Mouse (Mus musculus): ENCODE results near the gene Cd5. TPM values are rescaled to one million over a fixed set of nuclear protein-coding genes. Genes with fewer than 3 reads are reported as not detected.
A peak's percentile ranks its signal among the peaks of the same experiment; 100 is the strongest.

Cd5 gene
- polyA plus RNA-seq, 1 experiment from 2014 or later, result 0.25 TPM

GRCm38 (mm10) chr19:10774141-10774540, 35.3 kb upstream of the Cd5 start:
- no peaks in the 10 kb centered on the region for H3K36me3 ChIP-seq (ENCODE audit: control insufficient read depth, insufficient read depth, low read length)
- DNase-seq, result no peak
- ATAC-seq (ENCODE audit: low FRiP score, low TSS enrichment), result no peak
- no peak overlapping the region for H3K4me3 ChIP-seq (replicated peaks; ENCODE audit: low read depth, low read length)
- no peaks in the 10 kb centered on the region for H3K27me3 ChIP-seq (ENCODE audit: control insufficient read depth, insufficient read depth, low read length)
- no peak overlapping the region for H3K27ac ChIP-seq (replicated peaks; ENCODE audit: low read depth, low read length)
- no peaks in the 10 kb centered on the region for H3K9me3 ChIP-seq (ENCODE audit: control insufficient read depth, low read length)
- 95% methylated on average over 6 of the region's 6 CpGs for WGBS
- H3K4me2 ChIP-seq (ENCODE audit: low read length), result no peak overlapping the region
- no peak overlapping the region for H3K9ac ChIP-seq (replicated peaks; ENCODE audit: low read length)
- no peaks in the 10 kb centered on the region for H3K4me1 ChIP-seq (ENCODE audit: control insufficient read depth, insufficient read depth, low read length)

- 79% methylated on average over 7 of the region's 7 CpGs for WGBS
- DNase-seq (no peak), ATAC-seq (ENCODE audit: low FRiP score, low TSS enrichment) (no peak)
These were observed 34.6 kb upstream of the Cd5 start for GRCm38 (mm10) chr19:10773384-10773783.

GRCm38 (mm10) chr19:10772866-10773265, 34.1 kb upstream of the Cd5 start:
- no peak overlapping the region for H3K4me2 ChIP-seq (ENCODE audit: low read length)
- H3K27ac ChIP-seq (replicated peaks; ENCODE audit: low read depth, low read length), result no peak overlapping the region
- H3K4me1 ChIP-seq (ENCODE audit: control insufficient read depth, insufficient read depth, low read length), result peaks cover 5% of the 10 kb centered on the region
- H3K9ac ChIP-seq (replicated peaks; ENCODE audit: low read length), result no peak overlapping the region
- no peaks in the 10 kb centered on the region for H3K36me3 ChIP-seq (ENCODE audit: control insufficient read depth, insufficient read depth, low read length)
- WGBS, result 94% methylated on average over 10 of the region's 10 CpGs
- H3K4me3 ChIP-seq (replicated peaks; ENCODE audit: low read depth, low read length), result no peak overlapping the region
- H3K27me3 ChIP-seq (ENCODE audit: control insufficient read depth, insufficient read depth, low read length), result no peaks in the 10 kb centered on the region
- DNase-seq (no peak), ATAC-seq (ENCODE audit: low FRiP score, low TSS enrichment) (no peak)
- H3K9me3 ChIP-seq (ENCODE audit: control insufficient read depth, low read length), result no peaks in the 10 kb centered on the region

More at GRCm38 (mm10) chr19:10773384-10773783, 34.6 kb upstream of the Cd5 start:
- Histone ChIP-seq H3K4me1 (ENCODE audit: control insufficient read depth, insufficient read depth, low read length) (peaks cover 4% of the 10 kb centered on the region), H3K9ac (replicated peaks; ENCODE audit: low read length) (no peak overlapping the region), H3K4me3 (replicated peaks; ENCODE audit: low read depth, low read length) (no peak overlapping the region), H3K27me3 (ENCODE audit: control insufficient read depth, insufficient read depth, low read length) (no peaks in the 10 kb centered on the region), H3K36me3 (ENCODE audit: control insufficient read depth, insufficient read depth, low read length) (no peaks in the 10 kb centered on the region), H3K9me3 (ENCODE audit: control insufficient read depth, low read length) (no peaks in the 10 kb centered on the region), H3K27ac (replicated peaks; ENCODE audit: low read depth, low read length) (no peak overlapping the region), H3K4me2 (ENCODE audit: low read length) (no peak overlapping the region)

- Histone ChIP-seq H3K4me2 (ENCODE audit: low read length) (no peak overlapping the region), H3K4me3 (replicated peaks; ENCODE audit: low read depth, low read length) (no peak overlapping the region), H3K36me3 (ENCODE audit: control insufficient read depth, insufficient read depth, low read length) (no peaks in the 10 kb centered on the region), H3K27me3 (ENCODE audit: control insufficient read depth, insufficient read depth, low read length) (no peaks in the 10 kb centered on the region), H3K9ac (replicated peaks; ENCODE audit: low read length) (no peak overlapping the region), H3K27ac (replicated peaks; ENCODE audit: low read depth, low read length) (no peak overlapping the region), H3K9me3 (ENCODE audit: control insufficient read depth, low read length) (no peaks in the 10 kb centered on the region), H3K4me1 (ENCODE audit: control insufficient read depth, insufficient read depth, low read length) (peaks cover 5% of the 10 kb centered on the region)
- ATAC-seq (ENCODE audit: low FRiP score, low TSS enrichment) (no peak), DNase-seq (no peak)
- 82% methylated on average over 7 of the region's 7 CpGs for WGBS
These were observed 33.2 kb upstream of the Cd5 start for GRCm38 (mm10) chr19:10771995-10772394.

- Histone ChIP-seq H3K4me3 (replicated peaks; ENCODE audit: low read depth, low read length) (no peak overlapping the region), H3K4me2 (ENCODE audit: low read length) (no peak overlapping the region), H3K9ac (replicated peaks; ENCODE audit: low read length) (no peak overlapping the region), H3K4me1 (ENCODE audit: control insufficient read depth, insufficient read depth, low read length) (peaks cover 5% of the 10 kb centered on the region), H3K9me3 (ENCODE audit: control insufficient read depth, low read length) (no peaks in the 10 kb centered on the region), H3K27ac (replicated peaks; ENCODE audit: low read depth, low read length) (0 out of 2 replicates have a peak overlapping the region, but pooled peaks have one; percentile 38), H3K27me3 (ENCODE audit: control insufficient read depth, insufficient read depth, low read length) (no peaks in the 10 kb centered on the region), H3K36me3 (ENCODE audit: control insufficient read depth, insufficient read depth, low read length) (no peaks in the 10 kb centered on the region)
- WGBS, result 68% methylated on average over 12 of the region's 12 CpGs
- DNase-seq (no peak), ATAC-seq (ENCODE audit: low FRiP score, low TSS enrichment) (no peak)
These were observed 30.8 kb upstream of the Cd5 start for GRCm38 (mm10) chr19:10769429-10770195.

GRCm38 (mm10) chr19:10768694-10769428, 30.1 kb upstream of the Cd5 start:
- H3K27ac ChIP-seq (replicated peaks; ENCODE audit: low read depth, low read length), result 0 out of 2 replicates have a peak overlapping the region, but pooled peaks have one; percentile 41
- H3K9me3 ChIP-seq (ENCODE audit: control insufficient read depth, low read length), result no peaks in the 10 kb centered on the region
- H3K9ac ChIP-seq (replicated peaks; ENCODE audit: low read length), result no peak overlapping the region
- no peaks in the 10 kb centered on the region for H3K36me3 ChIP-seq (ENCODE audit: control insufficient read depth, insufficient read depth, low read length)
- no peak overlapping the region for H3K4me3 ChIP-seq (replicated peaks; ENCODE audit: low read depth, low read length)
- ATAC-seq (ENCODE audit: low FRiP score, low TSS enrichment), result no peak
- H3K4me1 ChIP-seq (ENCODE audit: control insufficient read depth, insufficient read depth, low read length), result peaks cover 5% of the 10 kb centered on the region
- no peaks in the 10 kb centered on the region for H3K27me3 ChIP-seq (ENCODE audit: control insufficient read depth, insufficient read depth, low read length)
- WGBS, result 72% methylated on average over 6 of the region's 6 CpGs
- H3K4me2 ChIP-seq (ENCODE audit: low read length), result no peak overlapping the region
- peak; percentile 43 for DNase-seq

GRCm38 (mm10) chr19:10767631-10768030, 28.8 kb upstream of the Cd5 start:
- 0 out of 2 replicates have a peak overlapping the region, but pooled peaks have one; percentile 26 for H3K27ac ChIP-seq (replicated peaks; ENCODE audit: low read depth, low read length)

GRCm38 (mm10) chr19:10763381-10764031, 24.7 kb upstream of the Cd5 start:
- 87% methylated on average over 21 of the region's 21 CpGs for WGBS
- Histone ChIP-seq H3K27ac (replicated peaks; ENCODE audit: low read depth, low read length) (no peak overlapping the region), H3K4me1 (ENCODE audit: control insufficient read depth, insufficient read depth, low read length) (peaks cover 1% of the 10 kb centered on the region), H3K4me2 (ENCODE audit: low read length) (no peak overlapping the region), H3K27me3 (ENCODE audit: control insufficient read depth, insufficient read depth, low read length) (no peaks in the 10 kb centered on the region), H3K4me3 (replicated peaks; ENCODE audit: low read depth, low read length) (no peak overlapping the region), H3K36me3 (ENCODE audit: control insufficient read depth, insufficient read depth, low read length) (no peaks in the 10 kb centered on the region), H3K9ac (replicated peaks; ENCODE audit: low read length) (no peak overlapping the region), H3K9me3 (ENCODE audit: control insufficient read depth, low read length) (no peaks in the 10 kb centered on the region)
- ATAC-seq (ENCODE audit: low FRiP score, low TSS enrichment) (no peak), DNase-seq (no peak)

More at GRCm38 (mm10) chr19:10767631-10768030, 28.8 kb upstream of the Cd5 start:
- Histone ChIP-seq H3K36me3 (ENCODE audit: control insufficient read depth, insufficient read depth, low read length) (no peaks in the 10 kb centered on the region), H3K27me3 (ENCODE audit: control insufficient read depth, insufficient read depth, low read length) (no peaks in the 10 kb centered on the region), H3K4me1 (ENCODE audit: control insufficient read depth, insufficient read depth, low read length) (peaks cover 5% of the 10 kb centered on the region), H3K4me3 (replicated peaks; ENCODE audit: low read depth, low read length) (no peak overlapping the region), H3K4me2 (ENCODE audit: low read length) (no peak overlapping the region), H3K9ac (replicated peaks; ENCODE audit: low read length) (no peak overlapping the region), H3K9me3 (ENCODE audit: control insufficient read depth, low read length) (no peaks in the 10 kb centered on the region)
- no peak for ATAC-seq (ENCODE audit: low FRiP score, low TSS enrichment)
- no peak for DNase-seq
- 84% methylated on average over 10 of the region's 10 CpGs for WGBS

All from midbrain, embryonic 14.5 days (tissue).